Mouse (Mus musculus) inflammation-experienced regulatory T-cells (primary cell): Measurements from ENCODE around the gene Hgd. TPM values are rescaled to one million over a fixed set of nuclear protein-coding genes. Genes with fewer than 3 reads are reported as not detected.

Experiments
- polyA plus RNA-seq, 2 experiments: library from polyadenylated mRNA; unstranded; fragments of 100-300 nt; shearing (Covaris generic); gene quantifications; one replicate each; pipeline ENCODE4 v1.2.1; 2017

The Hgd gene
- 1 to 10 TPM in 1 of 2 experiments, under 1 TPM in 1; 0.54 to 1.2 TPM for polyA plus RNA-seq

DNA sequence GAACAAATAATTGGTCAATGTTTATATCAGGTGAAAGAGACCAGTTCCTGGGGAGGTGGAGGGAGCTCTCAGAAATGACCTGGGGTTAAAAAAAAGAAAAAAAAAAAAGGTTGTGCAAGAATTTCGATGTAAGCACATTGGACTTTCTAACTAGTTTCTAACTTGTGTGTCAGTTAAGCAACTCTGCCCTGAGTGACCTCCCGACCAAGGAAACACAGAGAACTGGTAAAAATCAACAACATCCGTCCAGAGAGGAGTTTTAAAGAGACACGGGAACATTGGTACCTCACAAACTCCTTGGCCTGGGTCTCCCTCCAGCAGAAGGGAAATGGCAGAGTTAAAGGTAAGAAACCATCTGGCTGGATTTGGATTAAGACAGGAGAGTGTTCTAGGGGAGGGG is at the start of gene Hgd:
TSS of gene Hgd (plus strand) at position 160 of the 400 bp plus-strand sequence.

DNA sequence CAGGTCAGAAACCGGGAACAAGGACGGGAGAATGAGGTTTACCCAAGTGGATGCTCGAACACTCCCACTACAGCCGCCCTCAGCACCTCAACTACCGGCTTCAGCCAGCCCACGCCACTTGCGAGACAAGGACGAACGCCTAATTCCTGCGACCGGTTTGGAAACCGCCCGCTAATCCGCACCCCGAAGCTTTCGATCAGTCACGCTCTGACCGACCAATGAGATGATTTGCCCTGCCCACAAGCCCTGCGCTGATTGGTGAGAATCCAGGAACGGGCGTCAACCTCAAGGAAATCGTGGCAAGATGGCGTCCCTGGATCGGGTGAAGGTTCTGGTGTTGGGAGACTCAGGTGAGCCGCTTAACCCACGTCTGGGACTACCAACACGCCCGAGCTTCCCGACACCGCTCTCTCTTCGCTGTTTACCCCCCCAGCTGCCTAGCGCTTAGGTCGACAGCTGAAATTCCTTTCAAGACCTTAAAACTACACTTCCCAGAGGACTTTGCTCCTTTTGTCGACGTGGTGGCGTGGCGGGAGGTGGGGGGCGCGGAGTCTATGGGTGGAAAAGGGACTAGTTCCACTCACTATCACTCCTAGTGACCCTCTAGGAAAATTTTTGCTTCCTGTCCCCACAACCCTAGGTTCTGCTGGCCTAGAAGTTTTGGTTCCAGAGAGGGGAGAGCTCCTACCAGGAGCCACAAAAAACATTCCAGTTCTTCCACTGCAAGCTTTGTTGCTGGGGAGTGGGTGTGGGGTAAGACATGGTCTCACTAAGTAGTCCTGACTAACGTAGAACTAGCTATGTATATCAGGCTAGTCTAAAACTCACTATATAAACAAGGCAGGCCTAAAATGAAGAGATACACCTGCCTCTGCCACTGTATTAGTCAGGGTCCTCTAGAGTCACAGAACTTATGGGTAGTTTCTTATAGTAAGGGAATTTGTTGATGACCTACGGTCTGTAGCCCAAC is 40.1 kb upstream of the Hgd start, which contains the start of the genes Gtf2e1 and Rabl3:
TSS of gene Gtf2e1 (minus strand) at position 179 of the 970 bp plus-strand sequence.
TSS of gene Rabl3 (plus strand) at position 275 of the 970 bp plus-strand sequence.

DNA sequence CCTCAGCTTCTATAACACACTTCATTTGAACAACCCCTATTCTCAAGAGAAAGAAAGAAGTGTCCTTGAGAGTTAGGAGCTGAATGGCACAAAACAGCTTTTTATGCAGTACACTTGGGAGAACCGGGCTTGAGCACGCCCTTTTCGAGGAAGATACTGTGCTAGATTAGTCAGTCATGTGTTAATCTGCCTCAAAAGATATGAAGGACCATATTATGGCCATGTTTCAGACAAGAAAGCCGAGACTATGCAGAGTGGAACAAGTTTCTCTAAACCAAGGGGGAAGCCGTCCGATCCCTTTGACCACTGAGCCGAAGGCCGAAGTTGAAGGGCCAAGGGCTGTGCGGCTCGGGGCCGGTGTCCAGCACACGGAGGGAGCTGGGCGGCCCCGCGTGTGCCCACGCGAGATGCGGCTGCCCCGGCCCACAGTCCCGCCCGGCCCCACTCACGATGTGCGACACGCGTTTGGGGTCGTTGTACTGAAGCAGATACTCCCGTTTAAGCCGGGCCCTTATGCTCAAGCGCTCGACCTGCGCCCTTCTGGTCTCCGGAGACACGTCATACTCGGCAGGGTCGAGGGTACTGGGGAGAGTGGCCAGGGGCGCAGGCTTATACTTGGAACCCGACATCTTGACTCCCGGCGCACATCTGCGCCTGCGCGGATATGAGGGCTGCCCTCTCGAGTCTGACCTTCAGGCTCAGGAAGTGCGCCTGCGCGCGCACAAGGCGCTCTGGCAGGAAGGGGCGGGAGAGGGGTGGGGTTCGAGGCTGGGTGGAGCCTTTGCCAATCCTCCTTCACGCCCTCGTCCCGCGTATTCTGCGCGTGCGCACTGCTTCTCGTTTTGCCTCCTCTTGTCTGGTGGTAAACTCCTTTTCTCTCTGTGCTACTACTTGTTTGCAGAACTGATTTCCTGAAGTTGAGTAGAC is 74.0 kb downstream of the Hgd start, which contains the start of gene Ndufb4:
TSS of gene Ndufb4 (minus strand) at position 723 of the 927 bp plus-strand sequence.

Other genes with a start within 250 kb of the Hgd start
- 1 to 10 TPM in 1 of 2 experiments, under 1 TPM in 1; 0.58 to 2.2 TPM for gene Stxbp5l, start 195.2 kb upstream of the Hgd start, polyA plus RNA-seq
- gene Gtf2e1, start 40.4 kb upstream of the Hgd start, polyA plus RNA-seq, result 10 to 100 TPM; 26.2 to 27.3 TPM
- 10 to 100 TPM; 13.8 to 19.1 TPM for gene Rabl3, start 40.3 kb upstream of the Hgd start, polyA plus RNA-seq
- 10 to 100 TPM; 57.6 to 62.0 TPM for gene Ndufb4, start 74.3 kb downstream of the Hgd start, polyA plus RNA-seq
- gene Fstl1, start 196.7 kb downstream of the Hgd start, polyA plus RNA-seq, result 1 to 10 TPM in 1 of 2 experiments, under 1 TPM in 1; 0.74 to 5.6 TPM